Mouse (Mus musculus) heart, adult 18-20 months (tissue): ENCODE data around the gene Frmd8. TPM values are rescaled to one million over a fixed set of nuclear protein-coding genes. Genes with fewer than 3 reads are reported as not detected.
"Not testable (repeated sequence)": the region's sequence is repeated elsewhere in the genome, so short reads cannot be mapped to it uniquely, and the experiment has no call there.

ENCODE experiments used
- DNase-seq, 2 experiments: peaks; one replicate each; pipeline ENCODE4 v3.0.0; 2021 to 2022; ENCODE audit warnings: mixed read lengths in 1 of 2
- total RNA-seq, 2 experiments: library from RNA; stranded (reverse); gene quantifications; 2 replicates each; pipeline ENCODE4 v1.2.3; 2021

The Frmd8 gene
- total RNA-seq, 2 experiments from 2014 or later = 7.2 to 10.6 TPM

- DNase-seq = no peak
Measured at GRCm38 (mm10) chr19:5887234-5887815, 12.3 kb upstream of the Frmd8 start.

- DNase-seq = no peak
Measured at GRCm38 (mm10) chr19:5885838-5886237, 10.8 kb upstream of the Frmd8 start.

GRCm38 (mm10) chr19:5883935-5884334 is 8.9 kb upstream of the Frmd8 start:
- no peak for DNase-seq

- not testable (repeated sequence) for DNase-seq
Measured at GRCm38 (mm10) chr19:5882079-5882478, 7.0 kb upstream of the Frmd8 start.

GRCm38 (mm10) chr19:5881155-5881554 is 6.1 kb upstream of the Frmd8 start:
- DNase-seq = no peak

GRCm38 (mm10) chr19:5879735-5880134 is 4.7 kb upstream of the Frmd8 start:
- no peak for DNase-seq

GRCm38 (mm10) chr19:5878916-5879315 is 3.8 kb upstream of the Frmd8 start:
- DNase-seq = no peak

GRCm38 (mm10) chr19:5878362-5878722 is 3.3 kb upstream of the Frmd8 start:
- DNase-seq = peak; percentile 55 to 56

GRCm38 (mm10) chr19:5877618-5878361 is 2.7 kb upstream of the Frmd8 start, which contains the start of gene Slc25a45:
Gene Slc25a45 (plus strand): TSS chr19:5877808.
- DNase-seq = peak; percentile 77 to 80

GRCm38 (mm10) chr19:5874391-5874968 is 594 bp downstream of the Frmd8 start:
- DNase-seq = no peak

- DNase-seq = no peak
Measured at GRCm38 (mm10) chr19:5872931-5873556, 2.0 kb downstream of the Frmd8 start.

GRCm38 (mm10) chr19:5872528-5872927 is 2.5 kb downstream of the Frmd8 start:
- DNase-seq = no peak

- DNase-seq = no peak
Measured at GRCm38 (mm10) chr19:5871683-5872082, 3.4 kb downstream of the Frmd8 start.

GRCm38 (mm10) chr19:5871273-5871672 is 3.8 kb downstream of the Frmd8 start:
- no peak for DNase-seq

- DNase-seq = no peak
Measured at GRCm38 (mm10) chr19:5868096-5868495, 7.0 kb downstream of the Frmd8 start.

- DNase-seq = no peak
Measured at GRCm38 (mm10) chr19:5864710-5865398, 10.2 kb downstream of the Frmd8 start.

GRCm38 (mm10) chr19:5863776-5864175 is 11.3 kb downstream of the Frmd8 start:
- DNase-seq = no peak

- DNase-seq = no peak
Measured at GRCm38 (mm10) chr19:5862335-5863085, 12.6 kb downstream of the Frmd8 start.

- DNase-seq = no peak
Measured at GRCm38 (mm10) chr19:5856604-5857003, 18.5 kb downstream of the Frmd8 start.

- DNase-seq = peak in 1 of 2 experiments; percentile 38
Measured at GRCm38 (mm10) chr19:5852035-5852722, 22.9 kb downstream of the Frmd8 start.

GRCm38 (mm10) chr19:5851481-5851971 is 23.5 kb downstream of the Frmd8 start:
- DNase-seq = peak; percentile 58 to 64
